Mouse (Mus musculus) lung, postnatal 0 days (tissue): ENCODE data around the gene Kif22. TPM values are rescaled to one million over a fixed set of nuclear protein-coding genes. Genes with fewer than 3 reads are reported as not detected.

Source experiments
- ATAC-seq: fragments of 200-750 bp; cut with Nextera tagmentation; 2 replicates; pipeline ENCODE4 v1.8.0; 2017; ENCODE audit warnings: moderate library complexity
- DNase-seq: peaks from one replicate; pipeline ENCODE4 v3.0.0-alpha.2; 2016; ENCODE audit warnings: low spot score
- H3K27ac ChIP-seq: fragments of 300-500 bp; sonication (generic); 2 replicates; pipeline ENCODE4 v1.5.1; 2014; ENCODE audit warnings: antibody characterized with exemption, mild to moderate bottlenecking, low read length, mixed read lengths
- H3K27me3 ChIP-seq: fragments of 300-500 bp; sonication (generic); replicated peaks from 2 replicates; pipeline ENCODE4 v1.6.1; 2014; ENCODE audit warnings: low read length, mixed read lengths; ENCODE audit not compliant: insufficient read depth
- H3K36me3 ChIP-seq: fragments of 300-500 bp; sonication (generic); 2 replicates; pipeline ENCODE4 v1.6.1; 2014; ENCODE audit warnings: low read length, mixed read lengths; ENCODE audit not compliant: insufficient read depth
- H3K4me1 ChIP-seq: fragments of 300-500 bp; sonication (generic); 2 replicates; pipeline ENCODE4 v1.6.1; 2014; ENCODE audit warnings: antibody characterized with exemption, low read depth, low read length, mixed read lengths; ENCODE audit not compliant: insufficient read depth
- H3K4me2 ChIP-seq: fragments of 300-500 bp; sonication (generic); replicated peaks from 2 replicates; pipeline ENCODE4 v1.6.1; 2014; ENCODE audit warnings: low read depth, mild to moderate bottlenecking, low read length, moderate library complexity, mixed read lengths
- H3K4me3 ChIP-seq: fragments of 300-500 bp; sonication (generic); 2 replicates; pipeline ENCODE4 v1.5.1; 2014; ENCODE audit warnings: low read depth, low read length
- H3K9ac ChIP-seq: fragments of 300-500 bp; sonication (generic); replicated peaks from 2 replicates; pipeline ENCODE4 v1.6.1; 2014; ENCODE audit warnings: low read depth, mild to moderate bottlenecking
- H3K9me3 ChIP-seq: fragments of 300-500 bp; sonication (generic); 2 replicates; pipeline ENCODE4 v1.6.1; 2016; ENCODE audit warnings: low read length, mixed read lengths
- CTCF ChIP-seq: IDR thresholded peaks from 2 replicates; pipeline ENCODE4 v1.5.1; 2016; ENCODE audit warnings: antibody characterized with exemption, mild to moderate bottlenecking
- EP300 ChIP-seq: IDR thresholded peaks from 2 replicates; pipeline ENCODE4 v1.6.1; 2016; ENCODE audit warnings: antibody characterized with exemption, mild to moderate bottlenecking, control low read depth
- WGBS: fragments of 180-500 bp; shearing (Covaris S2); extraction: QIAGEN DNeasy Blood & Tissue Kit; methylation state at CpG from one replicate; pipeline ENCODE4 v1.1.7; 2014; 5-methylcytosine and 5-hydroxymethylcytosine counted together
- polyA plus RNA-seq: library from polyadenylated mRNA; unstranded; fragments of >200 nt; fragmentation: Nextera tagmentation; extraction: Ambion mirVana; gene quantifications from 2 replicates; pipeline ENCODE4 v1.2.1, GENCODE M21; 2015

Gene Kif22
- polyA plus RNA-seq, 1 experiment from 2014 or later = 7.0 TPM

- 2% methylated on average over 32 of the region's 37 CpGs for WGBS
- ATAC-seq (no peak), DNase-seq (peak; percentile 64)
- Histone ChIP-seq H3K36me3 (no peaks in the 10 kb centered on the region; the same call in 1 of the 2 replicates), H3K4me1 (peaks cover 22% of the 10 kb centered on the region; the same call in 1 of the 2 replicates), H3K9me3 (no peaks in the 10 kb centered on the region), H3K4me3 (peak within 1 kb of the TSS; percentile 26), H3K27ac (peak within 1 kb of the TSS; percentile 26; the same call in 1 of the 2 replicates), H3K9ac (peak within 1 kb of the TSS; percentile 20; the same call in 1 of the 2 replicates), H3K27me3 (no peaks in the 10 kb centered on the region), H3K4me2 (peak within 1 kb of the TSS; percentile 66)
- no peak for TF ChIP-seq EP300
- TF ChIP-seq CTCF = peak; percentile 9; the same call in 1 of the 2 replicates
Observed at GRCm38 (mm10) chr7:127020901-127021562, 21.2 kb downstream of the Kif22 start, which contains the start of the genes Gm42742 and Prrt2. Gm42742 (minus strand) TSS chr7:127021097. Prrt2 (minus strand) TSS chr7:127021211.

- Histone ChIP-seq H3K4me3 (peak overlapping the region; percentile 26), H3K36me3 (no peaks in the 10 kb centered on the region; the same call in 1 of the 2 replicates), H3K4me2 (peak overlapping the region; percentile 66), H3K27me3 (no peaks in the 10 kb centered on the region), H3K9me3 (no peaks in the 10 kb centered on the region), H3K4me1 (peaks cover 25% of the 10 kb centered on the region; the same call in 1 of the 2 replicates), H3K27ac (peak overlapping the region; percentile 26; the same call in 1 of the 2 replicates), H3K9ac (0 out of 2 replicates have a peak overlapping the region, but pooled peaks have one; percentile 20)
- DNase-seq = no peak
- WGBS = 25% methylated on average over 5 of the region's 5 CpGs
- ATAC-seq = no peak
- TF ChIP-seq EP300 (no peak), CTCF (no peak)
Observed at GRCm38 (mm10) chr7:127020491-127020890, 21.8 kb downstream of the Kif22 start.

- Histone ChIP-seq H3K27ac (no peak overlapping the region), H3K4me1 (peaks cover 26% of the 10 kb centered on the region; the same call in 1 of the 2 replicates), H3K9ac (0 out of 2 replicates have a peak overlapping the region, but pooled peaks have one; percentile 20), H3K9me3 (no peaks in the 10 kb centered on the region), H3K27me3 (no peaks in the 10 kb centered on the region), H3K4me3 (no peak overlapping the region), H3K36me3 (no peaks in the 10 kb centered on the region; the same call in 1 of the 2 replicates), H3K4me2 (peak overlapping the region; percentile 66; the same call in 1 of the 2 replicates)
- no peak for TF ChIP-seq EP300
- DNase-seq (no peak), ATAC-seq (no peak)
- WGBS = 59% methylated on average over 3 of the region's 3 CpGs
Observed at GRCm38 (mm10) chr7:127020031-127020430, 22.2 kb downstream of the Kif22 start.

- H3K4me2 ChIP-seq = 0 out of 2 replicates have a peak overlapping the region, but pooled peaks have one; percentile 14
- no peaks in the 10 kb centered on the region for H3K9me3 ChIP-seq
- no peaks in the 10 kb centered on the region; the same call in 1 of the 2 replicates for H3K36me3 ChIP-seq
- no peak overlapping the region for H3K27ac ChIP-seq
- TF ChIP-seq EP300 (no peak), CTCF (no peak)
- no peak overlapping the region for H3K9ac ChIP-seq
- ATAC-seq (no peak), DNase-seq (no peak)
- H3K4me1 ChIP-seq = peaks cover 20% of the 10 kb centered on the region; the same call in 1 of the 2 replicates
- H3K4me3 ChIP-seq = no peak overlapping the region
- no peaks in the 10 kb centered on the region for H3K27me3 ChIP-seq
- WGBS = 70% methylated on average over 13 of the region's 14 CpGs
Observed at GRCm38 (mm10) chr7:127019306-127019960, 22.8 kb downstream of the Kif22 start.

GRCm38 (mm10) chr7:127018416-127019305 lies 23.6 kb downstream of the Kif22 start:
- Histone ChIP-seq H3K9me3 (no peaks in the 10 kb centered on the region), H3K4me3 (no peak overlapping the region), H3K4me1 (peaks cover 13% of the 10 kb centered on the region; the same call in 1 of the 2 replicates), H3K27me3 (no peaks in the 10 kb centered on the region), H3K4me2 (no peak overlapping the region), H3K27ac (peak overlapping the region; percentile 3; the same call in 1 of the 2 replicates), H3K36me3 (no peaks in the 10 kb centered on the region; the same call in 1 of the 2 replicates), H3K9ac (no peak overlapping the region)
- DNase-seq (no peak), ATAC-seq (no peak)
- TF ChIP-seq EP300 (no peak), CTCF (no peak)
- 72% methylated on average over 15 of the region's 15 CpGs for WGBS
